ENCODE assay signal across 12 mouse cellular contexts in the genomic region with DNA sequence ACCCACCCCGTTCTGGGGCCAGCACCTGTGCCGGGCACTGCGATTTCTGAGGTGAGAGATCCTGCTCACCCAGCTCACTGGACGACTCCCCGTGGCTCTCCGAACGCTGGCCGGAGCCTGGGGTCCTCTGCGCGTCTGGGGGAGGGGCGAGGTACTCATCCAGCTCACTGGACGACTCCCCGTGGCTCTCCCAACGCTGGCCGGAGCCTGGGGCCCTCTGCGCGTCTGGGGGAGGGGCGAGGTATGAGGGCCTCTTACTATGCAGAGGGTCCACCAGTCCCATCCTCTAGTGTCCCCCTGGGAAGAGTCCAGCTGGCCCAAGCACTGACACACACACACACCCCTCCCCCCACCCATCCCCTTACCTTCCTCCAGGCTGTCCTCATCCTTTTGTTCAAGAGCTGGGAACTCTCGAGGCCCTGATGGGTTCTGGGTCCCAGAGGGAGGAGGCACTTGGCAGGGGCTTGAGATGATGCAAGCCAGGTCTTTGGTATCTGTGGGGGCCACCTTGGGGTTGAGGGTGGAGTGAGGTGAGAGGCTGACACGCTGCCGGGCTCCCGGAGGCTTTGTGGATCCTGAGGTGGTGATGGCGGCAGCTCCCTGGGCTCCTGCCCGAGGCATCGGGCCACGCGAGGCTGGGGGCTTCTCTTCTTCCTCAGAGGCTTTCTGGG. TPM values are rescaled to one million over a fixed set of nuclear protein-coding genes. Genes with fewer than 3 reads are reported as not detected.
DNase-seq lines count a peak whose midpoint lies in the region; ATAC-seq and TF ChIP-seq lines count a peak whose summit lies in the region.
"Had no signal": no experiment of that assay in that cellular context is flagged by ENCODE, and none has a peak within 500 bp of the region (broad histone marks: within the 10 kb centered on the region; RNA-seq: fewer than 3 reads in every experiment).

No protein-coding gene starts in this region.

- peaks cover 11% of the 10 kb centered on the region; the same call in 1 of the 2 replicates for H3K27me3 ChIP-seq in heart, postnatal 0 days (ENCODE audit: control insufficient read depth, insufficient read depth, low read length)
- no peaks in the 10 kb centered on the region for H3K27me3 ChIP-seq in forebrain, embryonic 16.5 days (replicated peaks; ENCODE audit: control insufficient read depth, insufficient read depth, low read length)
- H3K27me3 ChIP-seq in midbrain, embryonic 12.5 days: no peaks in the 10 kb centered on the region

- 27% methylated on average over 26 of the region's 27 CpGs for WGBS in heart, postnatal 0 days
- 9% methylated on average over 26 of the region's 27 CpGs for WGBS in forebrain, embryonic 16.5 days
- 11% methylated on average over 27 of the region's 27 CpGs for WGBS in midbrain, embryonic 12.5 days

- no peak for TF ChIP-seq CTCF in heart, postnatal 0 days (IDR thresholded peaks at IDR 0.05; ENCODE audit: low read depth)

- no peak overlapping the region for H3K4me2 ChIP-seq in heart, postnatal 0 days (ENCODE audit: low read depth, low read length)
- H3K4me2 ChIP-seq in forebrain, embryonic 16.5 days (ENCODE audit: low read length): peak overlapping the region; percentile 58
- peak overlapping the region; percentile 49 for H3K4me2 ChIP-seq in midbrain, embryonic 12.5 days (replicated peaks)

- no peaks in the 10 kb centered on the region for H3K9me3 ChIP-seq in heart, postnatal 0 days (replicated peaks; ENCODE audit: control insufficient read depth, low read length)
- no peaks in the 10 kb centered on the region for H3K9me3 ChIP-seq in forebrain, embryonic 16.5 days (ENCODE audit: control insufficient read depth, low read length)
- no peaks in the 10 kb centered on the region for H3K9me3 ChIP-seq in midbrain, embryonic 12.5 days

- no peak for TF ChIP-seq EP300 in heart, postnatal 0 days (IDR thresholded peaks at IDR 0.05; ENCODE audit: low read depth)

- no peak for ATAC-seq in heart, postnatal 0 days (ENCODE audit: insufficient read depth, low read depth)
- 0 out of 2 replicates have a peak, but pooled peaks have one; percentile 2 for ATAC-seq in forebrain, embryonic 16.5 days
- peak; percentile 73 for ATAC-seq in midbrain, embryonic 12.5 days (ENCODE audit: low FRiP score, low read depth)

- H3K9ac ChIP-seq in heart, postnatal 0 days (replicated peaks; ENCODE audit: low read depth, low read length): no peak overlapping the region
- H3K9ac ChIP-seq in forebrain, embryonic 16.5 days (replicated peaks; ENCODE audit: low read depth, low read length): peak overlapping the region; percentile 58
- peak overlapping the region; percentile 50 for H3K9ac ChIP-seq in midbrain, embryonic 12.5 days (replicated peaks)

- H3K4me1 ChIP-seq in heart, postnatal 0 days (ENCODE audit: control insufficient read depth, insufficient read depth): peaks cover 7% of the 10 kb centered on the region; the same call in 1 of the 2 replicates
- H3K4me1 ChIP-seq in forebrain, embryonic 16.5 days (replicated peaks; ENCODE audit: control insufficient read depth, insufficient read depth, low read length): peaks cover 43% of the 10 kb centered on the region
- H3K4me1 ChIP-seq in midbrain, embryonic 12.5 days: peaks cover 55% of the 10 kb centered on the region

- H3K36me3 ChIP-seq in heart, postnatal 0 days (replicated peaks; ENCODE audit: control insufficient read depth, insufficient read depth, low read length): peaks cover 32% of the 10 kb centered on the region
- H3K36me3 ChIP-seq in forebrain, embryonic 16.5 days (ENCODE audit: control insufficient read depth, insufficient read depth): peaks cover 15% of the 10 kb centered on the region
- peaks cover 58% of the 10 kb centered on the region for H3K36me3 ChIP-seq in midbrain, embryonic 12.5 days

- no peak overlapping the region for H3K27ac ChIP-seq in heart, postnatal 0 days (ENCODE audit: low read depth)
- peak overlapping the region; percentile 41 for H3K27ac ChIP-seq in forebrain, embryonic 16.5 days (ENCODE audit: low read length)
- peak overlapping the region; percentile 84 for H3K27ac ChIP-seq in midbrain, embryonic 12.5 days (replicated peaks)

- no peak overlapping the region for H3K4me3 ChIP-seq in heart, postnatal 0 days (ENCODE audit: low read depth, low read length)
- H3K4me3 ChIP-seq in forebrain, embryonic 16.5 days (replicated peaks; ENCODE audit: low read length): peak overlapping the region; percentile 30
- H3K4me3 ChIP-seq in midbrain, embryonic 12.5 days: peak overlapping the region; percentile 27

- peak; percentile 2 for DNase-seq in heart, postnatal 0 days (ENCODE audit: low spot score)
- no peak for DNase-seq in heart, adult 18-20 months
- DNase-seq in cerebellum, postnatal 10 days: peak; percentile 64
- DNase-seq in urinary bladder, adult 18-20 months (ENCODE audit: low spot score in 2 of 2): no peak
- no peak for DNase-seq in thymus, postnatal 10 days (ENCODE audit: low spot score in 2 of 2)
- no peak for DNase-seq in lung, postnatal 25 days (ENCODE audit: low spot score)

RNA-seq across cellular contexts. Expression of gene Nacad, which starts 6.7 kb away (rescaled TPM):
- 0.95 and 2.5 TPM in 2 replicates for total RNA-seq in heart, postnatal 0 days (2014; rRNA removed; ENCODE audit: low replicate concordance)
- polyA plus RNA-seq in heart, postnatal 0 days (2015; fragmentation: Nextera tagmentation; extraction: Ambion mirVana): 1.2 TPM in 2 replicates
- total RNA-seq in heart, adult 18-20 months (2021): 1 to 10 TPM in 1 of 2 experiments, under 1 TPM in 1; 0.62 to 1.2 TPM
- 62.5 and 71.1 TPM in 2 replicates for polyA plus RNA-seq in forebrain, embryonic 16.5 days (2015; fragmentation: Nextera tagmentation; extraction: Ambion mirVana)
- 83.4 and 88.5 TPM in 2 replicates for polyA plus RNA-seq in midbrain, embryonic 12.5 days (2016; fragmentation: Nextera tagmentation; extraction: Ambion mirVana)
- total RNA-seq: common myeloid progenitor, adult 5-6 weeks had no signal

RNA-seq across cellular contexts. Expression of gene Tbrg4, which starts 26.7 kb away (rescaled TPM):
- 62.5 and 82.9 TPM in 2 replicates for total RNA-seq in heart, postnatal 0 days (2014; rRNA removed; ENCODE audit: low replicate concordance)
- 52.5 and 65.8 TPM in 2 replicates for polyA plus RNA-seq in heart, postnatal 0 days (2015; fragmentation: Nextera tagmentation; extraction: Ambion mirVana)
- total RNA-seq in heart, adult 18-20 months (2021): 100 to 1,000 TPM; 103 to 107 TPM
- polyA plus RNA-seq in forebrain, embryonic 16.5 days (2015; fragmentation: Nextera tagmentation; extraction: Ambion mirVana): 28.2 and 32.2 TPM in 2 replicates
- polyA plus RNA-seq in midbrain, embryonic 12.5 days (2016; fragmentation: Nextera tagmentation; extraction: Ambion mirVana): 42.9 and 46.1 TPM in 2 replicates

RNA-seq across cellular contexts. Expression of gene Wap, which starts 39.3 kb away (rescaled TPM):
- not detected in 2 replicates for total RNA-seq in heart, postnatal 0 days (2014; rRNA removed; ENCODE audit: low replicate concordance)
- polyA plus RNA-seq in heart, postnatal 0 days (2015; fragmentation: Nextera tagmentation; extraction: Ambion mirVana): not detected in 2 replicates
- not detected for total RNA-seq in heart, adult 18-20 months (2021)
- not detected in 2 replicates for polyA plus RNA-seq in forebrain, embryonic 16.5 days (2015; fragmentation: Nextera tagmentation; extraction: Ambion mirVana)
- polyA plus RNA-seq in midbrain, embryonic 12.5 days (2016; fragmentation: Nextera tagmentation; extraction: Ambion mirVana): not detected in 2 replicates
- total RNA-seq: common myeloid progenitor, adult 5-6 weeks; ES-E14; liver, adult 2 months had no signal
- polyA plus RNA-seq: liver, adult 2 months; stomach, embryonic 14.5 days had no signal

RNA-seq across cellular contexts. Expression of gene Ccm2, which starts 52.5 kb away (rescaled TPM):
- total RNA-seq in heart, postnatal 0 days (2014; rRNA removed; ENCODE audit: low replicate concordance): 54.4 and 56.9 TPM in 2 replicates
- 38.4 and 41.9 TPM in 2 replicates for polyA plus RNA-seq in heart, postnatal 0 days (2015; fragmentation: Nextera tagmentation; extraction: Ambion mirVana)
- 10 to 100 TPM; 24.7 to 26.0 TPM for total RNA-seq in heart, adult 18-20 months (2021)
- polyA plus RNA-seq in forebrain, embryonic 16.5 days (2015; fragmentation: Nextera tagmentation; extraction: Ambion mirVana): 101 and 107 TPM in 2 replicates
- 87.5 and 88.6 TPM in 2 replicates for polyA plus RNA-seq in midbrain, embryonic 12.5 days (2016; fragmentation: Nextera tagmentation; extraction: Ambion mirVana)

RNA-seq across cellular contexts. Expression of gene Ramp3, which starts 59.2 kb away (rescaled TPM):
- total RNA-seq in heart, postnatal 0 days (2014; rRNA removed; ENCODE audit: low replicate concordance): 4.6 and 16.9 TPM in 2 replicates
- polyA plus RNA-seq in heart, postnatal 0 days (2015; fragmentation: Nextera tagmentation; extraction: Ambion mirVana): 5.0 TPM in 2 replicates
- 1 to 10 TPM; 7.6 to 7.9 TPM for total RNA-seq in heart, adult 18-20 months (2021)
- 7.9 and 8.1 TPM in 2 replicates for polyA plus RNA-seq in forebrain, embryonic 16.5 days (2015; fragmentation: Nextera tagmentation; extraction: Ambion mirVana)
- polyA plus RNA-seq in midbrain, embryonic 12.5 days (2016; fragmentation: Nextera tagmentation; extraction: Ambion mirVana): 5.1 and 6.3 TPM in 2 replicates
- total RNA-seq: common myeloid progenitor, adult 5-6 weeks had no signal

Comparison
In these comparisons a context has a peak if more than half of its experiments do, and no peak if none do; other contexts are left out.
1. DNase-seq: peak in heart, postnatal 0 days (single experiment) and cerebellum, postnatal 10 days (2 of 2); none in heart, adult 18-20 months (0 of 2), urinary bladder, adult 18-20 months (0 of 2), thymus, postnatal 10 days (0 of 2) and lung, postnatal 25 days (single experiment).
2. RNA of gene Nacad, which starts 6.7 kb away (polyA plus RNA-seq): 83.4 to 88.5 TPM in midbrain, embryonic 12.5 days and 62.5 to 71.1 TPM in forebrain, embryonic 16.5 days; 1.2 TPM in heart, postnatal 0 days; every median in the first group is over 10 times any median in the second.